Mouse (Mus musculus) midbrain, embryonic 16.5 days (tissue): ENCODE results near the gene Spsb2. TPM values are rescaled to one million over a fixed set of nuclear protein-coding genes. Genes with fewer than 3 reads are reported as not detected.

Experiments
- ATAC-seq: fragments of 200-750 bp; cut with Nextera tagmentation; 2 replicates; pipeline ENCODE4 v1.8.0; 2017; ENCODE audit warnings: moderate TSS enrichment
- H3K27ac ChIP-seq: fragments of 300-500 bp; sonication (generic); 2 replicates; pipeline ENCODE4 v1.5.1; 2014; ENCODE audit warnings: mild to moderate bottlenecking, low read length, mixed read lengths
- H3K27me3 ChIP-seq: fragments of 300-500 bp; sonication (generic); 2 replicates; pipeline ENCODE4 v1.6.1; 2014; ENCODE audit warnings: low read depth, low read length, mixed read lengths; ENCODE audit not compliant: control insufficient read depth, insufficient read depth
- H3K36me3 ChIP-seq: fragments of 300-500 bp; sonication (generic); 2 replicates; pipeline ENCODE4 v1.6.1; 2014; ENCODE audit warnings: mild to moderate bottlenecking, low read length, moderate library complexity, mixed read lengths; ENCODE audit not compliant: control insufficient read depth, insufficient read depth
- H3K4me1 ChIP-seq: fragments of 300-500 bp; sonication (generic); 2 replicates; pipeline ENCODE4 v1.6.1; 2014; ENCODE audit warnings: mild to moderate bottlenecking, low read length, mixed read lengths; ENCODE audit not compliant: control insufficient read depth, insufficient read depth
- H3K4me2 ChIP-seq: fragments of 300-500 bp; sonication (generic); 2 replicates; pipeline ENCODE4 v1.6.1; 2014; ENCODE audit warnings: mild to moderate bottlenecking, low read length, mixed read lengths
- H3K4me3 ChIP-seq: fragments of 300-500 bp; sonication (generic); 2 replicates; pipeline ENCODE4 v1.5.1; 2014; ENCODE audit warnings: low read depth, mild to moderate bottlenecking, low read length, moderate library complexity, mixed read lengths
- H3K9ac ChIP-seq: fragments of 300-500 bp; sonication (generic); 2 replicates; pipeline ENCODE4 v1.6.1; 2014; ENCODE audit warnings: low read depth, low read length, mixed read lengths
- H3K9me3 ChIP-seq: fragments of 300-500 bp; sonication (generic); replicated peaks from 2 replicates; pipeline ENCODE4 v1.6.1; 2014; ENCODE audit warnings: mild to moderate bottlenecking, low read length, mixed read lengths; ENCODE audit not compliant: control insufficient read depth, poor library complexity, severe bottlenecking
- WGBS: fragments of 180-500 bp; shearing (Covaris S2); extraction: QIAGEN DNeasy Blood & Tissue Kit; methylation state at CpG from one replicate; pipeline ENCODE4 v1.1.7; 2014; 5-methylcytosine and 5-hydroxymethylcytosine counted together
- polyA plus RNA-seq: library from polyadenylated mRNA; unstranded; fragments of >200 nt; fragmentation: Nextera tagmentation; extraction: Ambion mirVana; gene quantifications from 2 replicates; pipeline ENCODE4 v1.2.1, GENCODE M21; 2015

Spsb2 gene
- polyA plus RNA-seq, 1 experiment from 2014 or later = 10.1 TPM

GRCm38 (mm10) chr6:124856321-124856720 lies 47.9 kb downstream of the Spsb2 start:
- Histone ChIP-seq H3K36me3 (peaks cover 5% of the 10 kb centered on the region; the same call in 1 of the 2 replicates), H3K27ac (peak overlapping the region; percentile 99), H3K9ac (peak overlapping the region; percentile 96), H3K4me3 (peak overlapping the region; percentile 72), H3K9me3 (no peaks in the 10 kb centered on the region), H3K4me2 (peak overlapping the region; percentile 76), H3K4me1 (peaks cover 38% of the 10 kb centered on the region), H3K27me3 (no peaks in the 10 kb centered on the region)
- 8% methylated on average over 14 of the region's 14 CpGs for WGBS
- ATAC-seq = peak; percentile 90

DNA sequence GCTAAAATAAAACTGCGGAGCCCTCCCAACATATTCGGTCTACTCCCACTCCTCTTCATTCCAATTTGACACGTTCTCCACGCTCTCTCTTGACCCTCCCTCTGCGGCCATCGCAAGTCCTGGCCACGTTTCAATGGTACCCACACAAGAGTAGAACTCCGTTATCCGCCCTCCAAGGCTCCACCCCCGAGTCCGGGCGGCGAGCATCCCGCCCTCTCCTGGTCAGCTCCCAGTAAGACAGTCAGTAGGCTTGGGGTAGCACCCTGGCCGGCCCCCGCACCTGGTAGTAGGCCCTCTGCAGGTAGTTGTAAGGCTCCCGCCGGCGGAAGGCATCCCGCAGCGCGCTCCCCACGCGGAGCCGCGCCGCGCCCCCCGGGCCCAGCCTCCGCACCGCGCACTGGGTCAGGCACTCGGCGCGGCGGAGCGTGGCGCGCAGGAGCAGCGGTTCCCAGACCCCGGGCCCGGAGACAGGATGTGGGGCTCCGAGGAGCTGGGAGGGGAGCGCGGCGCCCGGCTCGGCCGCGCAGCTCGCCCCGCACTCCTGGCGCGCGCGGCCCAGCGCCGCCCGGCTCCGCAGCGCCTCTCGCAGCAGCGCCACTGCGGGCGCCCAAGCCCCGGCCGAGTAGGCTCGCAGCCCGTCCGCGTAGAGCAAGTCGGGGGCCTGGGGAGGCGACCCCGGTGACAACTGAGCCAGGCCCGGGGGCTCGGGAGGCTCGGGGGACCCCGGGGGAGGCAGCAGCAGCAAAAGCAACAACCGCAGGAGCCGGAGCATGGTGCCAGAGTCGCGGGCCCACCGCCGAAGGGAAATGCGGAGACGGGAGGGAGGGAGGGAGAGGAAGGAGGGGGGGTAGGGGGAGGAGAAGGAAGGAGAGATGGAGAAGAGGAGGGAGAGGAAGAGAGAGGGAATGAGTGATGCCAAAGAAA lies 48.7 kb downstream of the Spsb2 start, which contains the start of gene P3h3:
P3h3 (minus strand) TSS at position 837 of the 924 bp plus-strand sequence.
- H3K4me2 ChIP-seq = peak within 1 kb of the TSS; percentile 76
- H3K9ac ChIP-seq = peak within 1 kb of the TSS; percentile 96
- no peaks in the 10 kb centered on the region for H3K9me3 ChIP-seq
- peak; percentile 91 for ATAC-seq
- H3K4me3 ChIP-seq = peak within 1 kb of the TSS; percentile 72
- peaks cover 5% of the 10 kb centered on the region; the same call in 1 of the 2 replicates for H3K36me3 ChIP-seq
- no peaks in the 10 kb centered on the region for H3K27me3 ChIP-seq
- under 1% methylated on average over 68 of the region's 86 CpGs for WGBS
- peak within 1 kb of the TSS; percentile 99 for H3K27ac ChIP-seq
- peaks cover 47% of the 10 kb centered on the region for H3K4me1 ChIP-seq

GRCm38 (mm10) chr6:124857840-124858530 lies 49.5 kb downstream of the Spsb2 start:
- peaks cover 5% of the 10 kb centered on the region; the same call in 1 of the 2 replicates for H3K36me3 ChIP-seq
- H3K4me2 ChIP-seq = peak overlapping the region; percentile 76
- H3K4me1 ChIP-seq = peaks cover 52% of the 10 kb centered on the region
- peak overlapping the region; percentile 99 for H3K27ac ChIP-seq
- WGBS = 19% methylated on average over 26 of the region's 26 CpGs
- peak overlapping the region; percentile 72 for H3K4me3 ChIP-seq
- no peaks in the 10 kb centered on the region for H3K9me3 ChIP-seq
- H3K27me3 ChIP-seq = no peaks in the 10 kb centered on the region
- H3K9ac ChIP-seq = peak overlapping the region; percentile 96
- no peak for ATAC-seq

DNA sequence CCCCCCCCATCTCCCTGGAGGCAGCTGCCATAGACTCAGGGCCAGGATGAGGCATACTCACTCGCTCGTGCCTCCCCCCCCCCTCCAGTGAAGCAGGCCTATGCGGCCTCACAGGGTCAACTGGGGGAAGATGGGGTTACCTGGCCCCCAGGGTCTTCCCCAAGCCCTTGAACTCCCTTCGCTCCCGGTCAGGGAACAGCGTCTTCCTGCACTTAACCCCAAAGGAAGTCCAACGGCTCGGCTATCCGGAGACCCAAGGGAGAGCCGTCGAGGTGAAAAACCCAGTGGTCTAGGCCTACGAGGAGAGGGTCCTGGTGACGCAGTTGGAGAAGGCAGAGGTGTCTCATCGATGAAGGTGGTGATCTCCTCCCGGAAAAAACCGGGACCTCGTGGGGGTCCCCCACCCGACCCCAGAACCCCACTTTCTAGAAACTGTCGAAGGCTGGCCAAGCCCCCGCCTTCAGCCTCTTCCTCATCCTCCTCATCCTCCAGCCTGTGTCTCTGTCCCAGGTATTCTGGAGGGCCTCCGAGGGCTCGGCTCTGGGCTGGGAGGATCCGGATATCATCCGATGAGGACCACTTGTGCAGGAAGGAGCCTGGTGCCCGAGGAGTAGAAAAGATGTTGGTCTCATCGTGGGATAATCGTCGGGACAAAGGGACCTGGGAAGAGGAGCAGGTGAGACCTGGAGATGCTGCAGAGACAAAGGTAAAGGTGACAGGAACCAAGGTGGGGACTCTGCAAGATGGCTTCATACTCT lies 50.3 kb downstream of the Spsb2 start:
- peaks cover 5% of the 10 kb centered on the region; the same call in 1 of the 2 replicates for H3K36me3 ChIP-seq
- H3K4me3 ChIP-seq = no peak overlapping the region
- peaks cover 52% of the 10 kb centered on the region for H3K4me1 ChIP-seq
- peak overlapping the region; percentile 76; the same call in 1 of the 2 replicates for H3K4me2 ChIP-seq
- no peaks in the 10 kb centered on the region for H3K27me3 ChIP-seq
- H3K27ac ChIP-seq = peak overlapping the region; percentile 99
- peak overlapping the region; percentile 96; the same call in 1 of the 2 replicates for H3K9ac ChIP-seq
- 81% methylated on average over 28 of the region's 28 CpGs for WGBS
- no peak for ATAC-seq
- H3K9me3 ChIP-seq = no peaks in the 10 kb centered on the region

DNA sequence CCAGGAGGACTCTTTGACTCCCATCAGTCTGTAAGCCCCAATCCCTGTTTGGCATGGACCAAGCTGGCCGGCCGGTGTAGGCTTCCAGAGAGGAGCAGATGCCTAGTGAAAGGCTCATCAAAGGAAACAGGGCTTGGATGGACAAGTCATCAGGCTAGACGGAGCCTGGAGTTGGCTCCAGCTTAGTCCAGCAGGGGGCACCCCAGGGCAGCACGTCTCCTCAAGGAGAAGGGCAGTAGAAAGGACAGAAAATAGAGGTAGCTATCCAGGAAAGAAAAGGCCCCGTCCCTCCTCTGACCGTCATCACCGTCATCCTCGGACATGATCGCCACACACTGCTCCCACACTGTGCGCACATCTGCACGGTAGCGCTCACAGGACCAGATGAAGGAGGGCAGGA lies 51.3 kb downstream of the Spsb2 start:
- 5% methylated on average over 12 of the region's 12 CpGs for WGBS
- Histone ChIP-seq H3K36me3 (peaks cover 5% of the 10 kb centered on the region; the same call in 1 of the 2 replicates), H3K27ac (peak overlapping the region; percentile 73), H3K4me2 (peak overlapping the region; percentile 72), H3K4me1 (peaks cover 57% of the 10 kb centered on the region), H3K9ac (peak overlapping the region; percentile 50), H3K9me3 (no peaks in the 10 kb centered on the region), H3K27me3 (no peaks in the 10 kb centered on the region), H3K4me3 (peak overlapping the region; percentile 15; the same call in 1 of the 2 replicates)
- no peak for ATAC-seq

Other genes with a start within 250 kb of the Spsb2 start
- not detected in 2 replicates for gene C1rb, start 238.4 kb upstream of the Spsb2 start, polyA plus RNA-seq
- 0.21 and 0.26 TPM in 2 replicates for gene C1s2, start 172.6 kb upstream of the Spsb2 start, polyA plus RNA-seq
- 40.5 and 43.8 TPM in 2 replicates for gene Lpcat3, start 145.6 kb upstream of the Spsb2 start, polyA plus RNA-seq
- gene Emg1, start 96.5 kb upstream of the Spsb2 start, polyA plus RNA-seq = 95.3 and 101 TPM in 2 replicates
- 240 and 245 TPM in 2 replicates for gene Phb2, start 96.3 kb upstream of the Spsb2 start, polyA plus RNA-seq
- gene Ptpn6, start 69.9 kb upstream of the Spsb2 start, polyA plus RNA-seq = 2.4 and 4.0 TPM in 2 replicates
- gene Grcc10, start 67.3 kb upstream of the Spsb2 start, polyA plus RNA-seq = 665 and 679 TPM in 2 replicates
- not detected in 2 replicates for gene Gm45234, start 52.6 kb upstream of the Spsb2 start, polyA plus RNA-seq
- 28.9 and 29.3 TPM in 2 replicates for gene Atn1, start 52.1 kb upstream of the Spsb2 start, polyA plus RNA-seq
- 94.4 and 138 TPM in 2 replicates for gene Eno2, start 39.0 kb upstream of the Spsb2 start, polyA plus RNA-seq
- 5.7 and 6.3 TPM in 2 replicates for gene Lrrc23, start 28.9 kb upstream of the Spsb2 start, polyA plus RNA-seq
- 415 and 461 TPM in 2 replicates for gene Tpi1, start 5.6 kb downstream of the Spsb2 start, polyA plus RNA-seq
- gene Usp5, start 20.8 kb downstream of the Spsb2 start, polyA plus RNA-seq = 220 and 223 TPM in 2 replicates
- 18.2 and 19.5 TPM in 2 replicates for gene Cdca3, start 20.9 kb downstream of the Spsb2 start, polyA plus RNA-seq
- gene Gnb3, start 31.6 kb downstream of the Spsb2 start, polyA plus RNA-seq = 2.3 and 2.4 TPM in 2 replicates
- 13.4 and 15.4 TPM in 2 replicates for gene P3h3, start 49.1 kb downstream of the Spsb2 start, polyA plus RNA-seq
- 36.6 and 40.0 TPM in 2 replicates for gene Gpr162, start 55.3 kb downstream of the Spsb2 start, polyA plus RNA-seq
- 0.11 TPM in 1 of 2 replicates, not detected in the other for gene Cd4, start 79.6 kb downstream of the Spsb2 start, polyA plus RNA-seq
- 2.5 and 3.9 TPM in 2 replicates for gene Lag3, start 103.0 kb downstream of the Spsb2 start, polyA plus RNA-seq
- gene Ptms, start 111.4 kb downstream of the Spsb2 start, polyA plus RNA-seq = 700 and 743 TPM in 2 replicates
- 543 and 556 TPM in 2 replicates for gene Mlf2, start 122.7 kb downstream of the Spsb2 start, polyA plus RNA-seq
- gene Cops7a, start 156.9 kb downstream of the Spsb2 start, polyA plus RNA-seq = 87.6 and 94.0 TPM in 2 replicates
- 69.1 and 87.1 TPM in 2 replicates for gene Pianp, start 188.0 kb downstream of the Spsb2 start, polyA plus RNA-seq
- 11.2 and 14.2 TPM in 2 replicates for gene Zfp384, start 200.5 kb downstream of the Spsb2 start, polyA plus RNA-seq
- 141 and 155 TPM in 2 replicates for gene Ing4, start 231.1 kb downstream of the Spsb2 start, polyA plus RNA-seq
- gene Acrbp, start 241.0 kb downstream of the Spsb2 start, polyA plus RNA-seq = 18.0 and 18.3 TPM in 2 replicates